Mouse (Mus musculus): Measurements from ENCODE around the gene Actrt2.

The Actrt2 gene

DNA sequence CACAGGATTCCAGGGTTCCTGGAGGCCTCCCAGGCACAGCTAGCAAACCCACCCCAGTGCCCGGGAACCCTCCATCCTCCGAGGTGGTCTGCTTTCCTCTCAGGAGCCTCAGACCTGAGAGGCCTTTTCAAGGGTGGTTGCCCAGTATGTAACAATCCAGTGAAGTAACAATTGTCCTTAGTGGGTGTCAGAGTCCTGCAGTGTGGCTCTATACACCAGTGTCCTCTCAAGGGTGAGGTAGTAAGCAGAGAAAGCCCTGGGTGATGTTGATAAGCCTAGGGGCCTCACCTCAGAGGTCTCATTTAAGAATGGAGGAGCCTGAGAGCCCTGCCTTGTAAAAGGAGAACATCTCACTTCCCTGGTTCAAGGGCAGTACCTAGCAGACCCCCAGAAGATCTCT, at the start of gene Actrt2:
Gene Actrt2, minus strand, starts transcription at position 101 of the 400 bp plus-strand sequence.
- DNase-seq (ENCODE audit: low spot score), result no peak

- no peak for DNase-seq (ENCODE audit: low spot score)
Observed at GRCm38 (mm10) chr4:154709391-154710107, 41.9 kb upstream of the Actrt2 start.

- DNase-seq (ENCODE audit: low spot score), result no peak
Observed at GRCm38 (mm10) chr4:154708811-154709210, 41.1 kb upstream of the Actrt2 start.

DNA sequence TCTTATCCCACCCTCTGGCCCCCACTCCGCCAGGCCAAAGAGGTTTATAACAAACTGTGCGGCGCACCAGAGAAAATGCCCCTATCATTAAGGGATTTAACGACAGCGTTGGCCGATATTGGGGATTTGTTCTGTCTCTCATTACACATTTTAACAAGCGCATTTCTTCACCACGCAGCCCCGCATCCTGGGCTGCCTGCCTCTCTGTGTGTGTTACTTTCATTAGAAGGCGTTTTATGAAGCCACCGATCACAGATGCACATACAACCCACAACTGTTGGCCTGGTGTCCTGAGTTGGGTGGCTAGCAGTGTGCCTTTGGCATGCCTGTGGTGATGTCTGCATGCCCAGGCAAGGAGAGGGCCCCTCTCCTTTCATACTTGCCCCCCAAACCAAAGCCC, 40.6 kb upstream of the Actrt2 start:
- DNase-seq (ENCODE audit: low spot score), result no peak

- no peak for DNase-seq (ENCODE audit: low spot score)
Observed at GRCm38 (mm10) chr4:154707521-154707920, 39.9 kb upstream of the Actrt2 start.

- DNase-seq (ENCODE audit: low spot score), result no peak
Observed at GRCm38 (mm10) chr4:154706442-154706841, 38.8 kb upstream of the Actrt2 start.

DNA sequence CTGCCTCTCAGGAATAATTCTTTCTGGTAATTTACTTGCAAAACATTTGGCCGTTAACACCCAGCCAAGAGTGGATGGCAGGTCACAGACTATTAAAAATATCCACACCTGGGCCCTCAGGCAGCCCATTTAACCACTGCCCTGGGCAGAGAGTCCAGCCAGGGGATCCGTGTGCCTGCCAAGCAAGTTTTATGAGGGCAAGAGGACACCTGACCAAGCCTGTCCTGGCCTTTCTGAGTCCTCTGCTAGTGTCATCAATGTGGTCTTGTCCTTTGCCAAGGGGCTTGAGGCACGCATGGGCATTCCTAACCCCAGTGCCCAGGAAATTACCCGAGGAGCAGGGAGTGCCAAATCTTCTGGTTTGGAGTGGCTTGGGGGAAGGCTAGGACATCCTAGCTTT, 38.0 kb upstream of the Actrt2 start:
- no peak for DNase-seq (ENCODE audit: low spot score)

- no peak for DNase-seq (ENCODE audit: low spot score)
Observed at GRCm38 (mm10) chr4:154705056-154705455, 37.4 kb upstream of the Actrt2 start.

DNA sequence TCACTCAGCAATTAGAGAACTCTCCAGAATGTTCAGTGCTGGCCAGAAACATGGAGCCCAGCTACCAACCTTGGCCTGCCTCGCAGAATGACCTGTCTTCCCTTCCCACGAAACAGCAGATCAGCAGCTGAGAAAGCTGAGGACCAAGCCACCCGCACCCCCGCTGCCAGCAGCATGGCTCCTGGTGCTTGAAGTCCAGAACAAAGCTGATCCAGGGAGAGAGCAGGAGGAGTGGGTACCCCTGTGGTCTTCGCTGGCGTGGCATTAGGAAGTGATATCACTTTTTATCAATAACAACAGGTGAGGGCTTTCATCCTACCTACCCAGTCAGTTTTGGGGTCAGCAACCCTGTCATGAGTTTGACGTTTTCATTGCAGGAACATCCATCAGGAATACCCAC, 36.9 kb upstream of the Actrt2 start:
- DNase-seq (ENCODE audit: low spot score), result no peak

DNA sequence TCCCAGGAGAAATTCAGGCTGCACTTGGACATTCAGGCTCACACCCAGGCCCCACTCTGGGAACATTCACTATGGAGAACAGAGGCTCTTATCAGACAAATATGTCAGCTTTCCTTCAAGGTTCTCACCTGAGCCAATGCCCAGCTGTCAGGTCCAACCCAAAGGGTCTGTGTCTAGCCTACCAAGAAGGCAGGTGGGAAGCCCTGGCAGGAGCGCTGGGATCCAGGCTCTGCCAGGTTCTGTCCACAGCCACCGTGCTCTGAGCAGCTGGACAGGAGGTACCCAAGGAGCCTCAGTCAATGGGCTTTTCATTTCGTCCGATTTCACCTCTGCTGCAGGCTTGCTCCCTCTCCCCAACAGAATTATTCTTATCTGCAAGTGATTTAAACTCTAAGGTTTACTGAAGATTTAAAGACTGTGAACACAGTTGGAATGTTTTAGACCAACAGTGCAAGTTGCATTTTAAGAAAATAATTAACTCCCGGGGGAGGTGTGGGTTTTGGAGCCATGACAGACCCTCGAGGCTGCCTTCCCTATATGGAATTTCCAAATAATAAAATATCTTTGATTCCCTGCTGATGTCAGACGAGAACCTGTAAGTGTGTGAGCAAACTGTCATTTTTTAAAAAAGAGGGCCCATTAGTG, 35.9 kb upstream of the Actrt2 start:
- DNase-seq (ENCODE audit: low spot score), result no peak

GRCm38 (mm10) chr4:154702931-154703330, 35.3 kb upstream of the Actrt2 start:
- no peak for DNase-seq (ENCODE audit: low spot score)

- DNase-seq (ENCODE audit: low spot score), result no peak
Observed at GRCm38 (mm10) chr4:154702186-154702585, 34.5 kb upstream of the Actrt2 start.

GRCm38 (mm10) chr4:154700921-154701412, 33.3 kb upstream of the Actrt2 start:
- no peak for DNase-seq (ENCODE audit: low spot score)

- DNase-seq (ENCODE audit: low spot score), result no peak
Observed at GRCm38 (mm10) chr4:154700436-154700835, 32.8 kb upstream of the Actrt2 start.

DNA sequence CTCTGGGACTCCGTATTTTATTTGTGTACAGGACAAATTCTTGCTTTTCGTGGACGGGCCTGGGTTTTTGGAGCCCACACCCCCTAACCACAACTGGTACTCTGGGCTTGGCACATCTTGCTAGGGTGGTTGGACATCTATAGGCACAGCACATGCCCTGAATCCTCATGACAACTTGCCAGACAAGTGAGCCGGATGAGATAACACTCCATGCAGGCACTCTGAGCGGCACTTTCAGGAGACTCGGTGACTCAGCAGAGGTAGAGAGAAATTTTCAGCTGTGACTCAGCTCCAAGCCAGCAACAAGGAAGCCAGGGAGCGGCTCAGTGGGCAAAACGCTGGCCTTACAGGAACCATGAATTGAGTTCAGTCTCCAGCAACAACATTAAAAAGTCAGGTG, 31.6 kb upstream of the Actrt2 start:
- DNase-seq (ENCODE audit: low spot score), result no peak

GRCm38 (mm10) chr4:154698631-154699030, 31.0 kb upstream of the Actrt2 start:
- DNase-seq (ENCODE audit: low spot score), result no peak

DNA sequence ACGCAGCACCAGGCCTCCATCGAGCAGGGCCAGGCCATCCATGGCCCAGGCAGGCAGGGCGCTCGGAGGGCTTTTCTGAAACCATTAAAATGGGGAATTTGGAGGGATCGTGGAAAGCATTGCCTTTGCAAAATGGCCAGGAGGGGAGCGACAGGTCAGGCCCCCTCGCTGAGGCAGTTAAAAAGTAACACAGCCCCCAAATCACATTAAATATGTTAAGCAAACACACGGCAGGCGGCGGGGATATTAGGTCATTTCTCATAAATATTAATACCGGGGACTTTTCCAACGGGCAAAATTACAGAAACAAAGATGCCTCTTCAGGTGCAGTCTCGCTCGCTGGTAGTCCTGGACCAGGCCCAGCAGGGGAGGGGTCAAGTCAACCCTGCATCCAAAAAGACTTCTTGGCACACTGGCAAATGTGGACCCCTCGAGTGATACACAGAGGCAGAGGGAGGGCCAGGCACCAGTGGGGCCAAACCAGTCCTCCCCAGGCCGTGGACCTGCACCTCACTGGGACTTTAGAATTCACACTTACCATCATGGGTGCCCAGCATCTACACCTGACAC, 30.4 kb upstream of the Actrt2 start:
- DNase-seq (ENCODE audit: low spot score), result no peak

- no peak for DNase-seq (ENCODE audit: low spot score)
Observed at GRCm38 (mm10) chr4:154697476-154697875, 29.8 kb upstream of the Actrt2 start.

DNA sequence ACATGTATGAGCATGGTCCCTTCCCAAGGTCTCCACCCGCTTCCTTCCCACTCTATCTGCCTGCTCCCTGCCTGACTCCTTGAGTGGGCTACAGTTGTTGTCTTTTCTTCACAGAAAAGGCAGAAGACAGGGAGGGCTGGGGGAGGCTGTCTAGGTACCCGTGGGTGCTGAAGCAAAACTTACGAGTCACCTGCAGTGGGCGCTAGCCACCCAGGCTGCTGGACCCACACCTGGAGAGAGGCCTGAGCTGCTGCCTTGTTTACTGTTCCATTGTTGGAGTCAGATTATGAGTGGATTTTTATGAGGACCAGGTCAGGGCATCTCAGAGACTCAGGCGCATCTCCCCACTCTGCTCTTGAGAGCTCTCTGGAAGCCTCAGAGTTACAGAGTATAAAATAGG, 28.9 kb upstream of the Actrt2 start:
- no peak for DNase-seq (ENCODE audit: low spot score)

GRCm38 (mm10) chr4:154696146-154696545, 28.5 kb upstream of the Actrt2 start:
- no peak for DNase-seq (ENCODE audit: low spot score)

- DNase-seq (ENCODE audit: low spot score), result no peak
Observed at GRCm38 (mm10) chr4:154694361-154694760, 26.7 kb upstream of the Actrt2 start.

DNA sequence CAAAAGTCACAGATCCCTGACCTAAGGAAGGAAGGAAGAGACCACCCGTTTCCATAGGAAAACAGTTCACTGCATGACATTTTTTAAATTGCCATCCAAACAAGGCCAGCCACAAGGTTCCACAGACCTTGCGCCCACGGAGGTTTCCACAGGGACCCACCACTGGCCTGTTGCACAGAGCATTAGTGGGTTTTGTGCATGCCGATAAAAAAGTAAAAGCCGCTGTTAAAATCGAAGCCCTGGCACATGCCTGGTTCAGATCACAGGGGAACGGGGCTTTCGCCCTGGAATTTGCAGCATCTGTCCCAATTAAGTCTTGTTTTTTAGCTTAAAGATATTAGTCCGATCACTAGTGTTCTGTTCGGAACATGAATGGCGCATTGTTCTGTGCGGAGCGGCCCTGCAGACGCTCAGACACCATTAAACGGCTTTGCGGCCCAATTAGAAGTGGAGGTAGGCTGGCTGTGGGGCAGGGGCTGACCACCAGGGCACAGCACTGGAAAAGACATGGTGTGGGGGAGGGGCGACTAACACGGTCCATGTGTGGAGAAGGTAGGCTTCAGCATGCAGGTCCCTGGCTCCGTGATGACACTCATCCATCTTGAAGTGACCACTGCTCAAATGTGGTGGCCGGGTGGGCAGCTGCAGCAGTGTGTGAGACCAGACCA, 25.8 kb upstream of the Actrt2 start:
- DNase-seq (ENCODE audit: low spot score), result no peak

Measured in urinary bladder, postnatal 14 days (tissue).